Mouse (Mus musculus) kidney, adult 8-10 months (tissue): ENCODE measurements around the gene Tnpo2.
"Not testable (repeated sequence)": the region's sequence is repeated elsewhere in the genome, so short reads cannot be mapped to it uniquely, and the experiment has no call there.

Experiments used
- DNase-seq, 2 experiments: peaks; one replicate each; pipeline ENCODE4 v3.0.0; 2022

Gene Tnpo2

DNA sequence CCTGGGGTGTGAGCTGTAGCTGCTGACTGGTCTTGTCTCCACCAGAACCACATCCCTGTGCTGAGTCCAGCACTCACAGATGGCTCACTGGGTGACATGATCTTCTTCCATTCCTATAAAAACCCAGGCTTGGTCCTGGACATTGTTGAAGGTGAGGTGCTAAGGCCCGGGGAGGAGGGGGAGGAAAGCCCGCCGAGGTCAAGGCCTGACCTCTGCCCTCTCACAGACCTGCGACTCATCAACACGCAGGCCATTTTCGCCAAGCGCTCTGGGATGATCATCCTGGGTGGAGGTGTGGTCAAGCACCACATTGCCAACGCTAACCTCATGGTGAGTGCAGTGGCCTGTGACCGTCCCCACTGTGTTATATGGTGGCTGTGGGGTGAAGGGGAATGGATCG is 37.5 kb downstream of the Tnpo2 start:
- no peak for DNase-seq

DNA sequence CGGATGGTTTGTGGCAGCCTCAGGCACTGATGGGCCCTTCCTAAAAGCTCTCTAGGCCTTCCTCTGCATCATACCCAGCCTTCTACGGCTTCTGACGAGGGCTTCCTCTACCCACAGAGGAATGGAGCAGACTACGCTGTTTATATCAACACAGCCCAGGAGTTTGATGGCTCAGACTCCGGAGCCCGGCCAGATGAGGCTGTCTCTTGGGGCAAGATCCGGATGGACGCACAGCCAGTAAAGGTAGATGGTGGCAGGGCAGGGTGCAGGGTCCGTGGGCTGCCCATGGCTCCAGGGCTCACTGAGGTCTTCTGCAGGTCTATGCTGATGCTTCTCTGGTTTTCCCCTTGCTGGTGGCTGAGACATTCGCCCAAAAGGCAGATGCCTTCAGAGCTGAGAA is 37.9 kb downstream of the Tnpo2 start:
- DNase-seq: no peak

GRCm38 (mm10) chr8:85076001-85076400 is 39.3 kb downstream of the Tnpo2 start:
- peak; percentile 34 to 66 for DNase-seq

DNA sequence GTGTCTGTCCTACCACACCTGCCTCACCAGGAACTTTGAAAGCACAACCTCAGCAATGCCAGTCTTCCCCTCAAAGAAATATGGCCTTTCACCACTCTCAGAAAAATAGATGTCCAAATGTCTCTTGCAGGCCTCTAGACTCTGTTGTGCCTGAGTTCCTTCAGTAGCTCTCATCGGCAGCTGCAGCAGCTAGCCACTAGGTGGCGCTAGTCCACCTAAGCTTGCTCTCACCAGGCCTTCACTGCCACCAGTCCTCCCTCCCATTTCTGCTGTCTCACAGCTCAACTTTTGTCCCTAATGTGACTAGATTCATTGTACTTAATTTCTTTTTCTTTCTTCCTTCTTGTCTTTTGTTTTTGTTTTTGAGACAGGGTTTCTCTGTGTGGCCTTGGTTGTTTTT is 40.3 kb downstream of the Tnpo2 start:
- peak; percentile 68 to 79 for DNase-seq

- DNase-seq: no peak
Measured at GRCm38 (mm10) chr8:85080214-85080531, 43.5 kb downstream of the Tnpo2 start.

DNA sequence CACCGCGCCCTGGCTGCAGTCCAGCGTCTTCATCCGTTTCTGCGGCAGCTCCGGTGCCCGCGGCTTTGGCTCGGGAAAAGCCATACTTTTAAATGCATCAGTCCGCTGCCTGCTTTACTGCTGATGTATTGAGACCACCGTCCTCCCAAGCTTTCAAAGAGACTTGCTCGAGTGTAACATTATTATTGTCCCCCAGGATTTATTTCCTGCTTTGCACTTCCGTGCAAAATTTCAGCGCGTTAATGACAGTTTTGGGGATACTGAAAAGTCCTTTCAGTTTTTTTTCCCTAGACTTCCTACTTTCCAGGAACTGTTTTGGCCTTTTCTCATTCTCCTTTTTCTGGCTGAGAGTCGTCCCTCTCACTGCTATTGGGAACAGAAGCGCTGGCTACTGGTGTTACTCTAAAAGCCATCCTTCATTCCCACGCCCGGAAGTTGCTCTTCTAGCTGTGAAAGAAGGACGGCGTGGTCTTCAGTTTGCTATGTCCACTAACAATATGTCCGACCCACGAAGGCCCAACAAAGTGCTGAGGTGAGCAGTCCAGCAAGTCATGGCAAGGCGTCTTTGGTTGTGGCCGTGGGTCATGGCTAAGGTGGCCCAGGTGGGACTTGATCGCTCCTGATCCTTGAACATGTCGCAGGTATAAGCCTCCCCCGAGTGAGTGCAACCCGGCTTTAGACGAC is 44.0 kb downstream of the Tnpo2 start, which contains the start of gene Wdr83os:
Gene Wdr83os (plus strand): TSS at position 209 of the 684 bp plus-strand sequence.
- DNase-seq: peak; percentile 38 to 63

DNA sequence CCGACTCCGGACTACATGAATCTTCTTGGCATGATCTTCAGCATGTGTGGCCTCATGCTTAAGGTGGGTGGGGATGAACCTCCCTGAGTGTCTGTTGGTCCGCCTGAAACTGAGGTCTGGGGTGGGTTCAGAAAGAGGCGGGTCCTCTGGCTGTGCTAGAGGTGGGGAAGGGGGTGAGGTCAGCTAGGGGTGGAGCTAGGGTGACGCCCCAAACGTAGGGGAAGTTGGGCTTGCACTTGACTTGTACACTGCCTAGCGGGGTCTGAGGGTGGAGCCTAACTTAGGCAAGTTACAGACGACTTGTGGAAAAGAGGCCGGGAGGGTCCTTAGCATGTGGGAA is 44.5 kb downstream of the Tnpo2 start, which contains the start of gene Wdr83:
Gene Wdr83 (minus strand): TSS at position 91 of the 340 bp plus-strand sequence.
- DNase-seq: no peak

DNA sequence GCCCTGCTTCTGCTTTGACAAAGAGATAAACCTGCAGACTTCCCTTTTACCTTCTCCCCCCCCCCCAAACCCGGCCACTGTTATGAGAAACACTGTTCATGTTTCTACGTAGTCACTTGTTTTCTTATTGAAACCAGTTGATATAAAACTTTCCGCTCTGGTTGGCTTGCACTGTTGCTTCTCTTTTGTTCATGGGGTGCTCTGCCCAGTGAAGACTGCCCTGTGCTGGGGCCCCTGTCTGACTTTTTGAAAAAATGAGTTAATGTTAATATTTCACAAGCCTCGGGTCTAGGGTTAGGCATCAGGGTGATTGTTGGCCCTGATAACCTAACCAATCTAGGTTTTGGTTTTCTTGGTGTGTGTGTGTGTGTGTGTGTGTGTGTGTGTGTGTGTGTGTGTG is 45.5 kb downstream of the Tnpo2 start:
- DNase-seq: not testable (repeated sequence)

GRCm38 (mm10) chr8:85083108-85083813 is 46.5 kb downstream of the Tnpo2 start, which contains the start of gene Man2b1:
TSS of gene Man2b1 (plus strand) at chr8:85083270.
- peak; percentile 96 for DNase-seq

GRCm38 (mm10) chr8:85084633-85085032 is 47.9 kb downstream of the Tnpo2 start:
- no peak for DNase-seq

- DNase-seq: no peak
Measured at GRCm38 (mm10) chr8:85086238-85086637, 49.5 kb downstream of the Tnpo2 start.

GRCm38 (mm10) chr8:85088771-85089170 is 52.1 kb downstream of the Tnpo2 start:
- DNase-seq: no peak

DNA sequence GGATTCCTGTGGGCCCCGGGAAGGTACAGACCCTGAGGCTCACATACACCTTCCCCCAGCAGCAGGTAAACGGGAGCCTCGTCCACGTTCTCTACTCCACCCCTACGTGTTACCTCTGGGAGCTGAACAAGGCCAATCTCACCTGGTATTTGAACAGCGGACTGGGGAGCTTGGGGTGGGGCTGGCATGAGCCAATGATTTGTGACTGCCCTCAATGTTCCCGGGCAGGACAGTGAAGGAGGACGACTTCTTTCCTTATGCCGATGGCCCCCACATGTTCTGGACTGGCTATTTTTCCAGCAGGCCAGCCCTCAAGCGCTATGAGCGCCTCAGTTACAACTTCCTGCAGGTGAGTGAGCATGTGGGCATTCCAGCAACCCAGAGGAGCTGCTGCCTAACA is 54.1 kb downstream of the Tnpo2 start:
- DNase-seq: no peak

- DNase-seq: no peak
Measured at GRCm38 (mm10) chr8:85091526-85092090, 54.9 kb downstream of the Tnpo2 start.

DNA sequence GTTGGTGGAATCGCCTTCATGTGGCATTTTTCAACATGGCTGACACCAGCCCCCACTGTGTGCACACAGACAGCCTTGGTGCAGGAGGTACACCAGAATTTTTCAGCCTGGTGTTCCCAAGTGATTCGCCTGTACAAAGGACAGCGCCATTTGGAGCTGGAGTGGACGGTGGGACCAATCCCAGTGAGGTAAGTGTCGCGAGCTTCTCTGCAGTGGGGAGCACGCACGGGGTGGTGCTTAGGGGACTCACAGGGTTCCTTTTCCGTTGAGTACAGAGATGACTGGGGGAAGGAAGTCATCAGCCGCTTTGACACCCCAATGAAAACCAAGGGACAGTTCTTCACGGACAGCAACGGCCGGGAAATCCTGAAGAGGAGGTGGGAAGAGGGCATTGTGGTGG is 58.3 kb downstream of the Tnpo2 start:
- no peak for DNase-seq

GRCm38 (mm10) chr8:85095566-85095965 is 58.9 kb downstream of the Tnpo2 start:
- DNase-seq: no peak

GRCm38 (mm10) chr8:85096196-85096595 is 59.5 kb downstream of the Tnpo2 start:
- DNase-seq: no peak

- DNase-seq: no peak
Measured at GRCm38 (mm10) chr8:85096850-85097249, 60.1 kb downstream of the Tnpo2 start.

DNA sequence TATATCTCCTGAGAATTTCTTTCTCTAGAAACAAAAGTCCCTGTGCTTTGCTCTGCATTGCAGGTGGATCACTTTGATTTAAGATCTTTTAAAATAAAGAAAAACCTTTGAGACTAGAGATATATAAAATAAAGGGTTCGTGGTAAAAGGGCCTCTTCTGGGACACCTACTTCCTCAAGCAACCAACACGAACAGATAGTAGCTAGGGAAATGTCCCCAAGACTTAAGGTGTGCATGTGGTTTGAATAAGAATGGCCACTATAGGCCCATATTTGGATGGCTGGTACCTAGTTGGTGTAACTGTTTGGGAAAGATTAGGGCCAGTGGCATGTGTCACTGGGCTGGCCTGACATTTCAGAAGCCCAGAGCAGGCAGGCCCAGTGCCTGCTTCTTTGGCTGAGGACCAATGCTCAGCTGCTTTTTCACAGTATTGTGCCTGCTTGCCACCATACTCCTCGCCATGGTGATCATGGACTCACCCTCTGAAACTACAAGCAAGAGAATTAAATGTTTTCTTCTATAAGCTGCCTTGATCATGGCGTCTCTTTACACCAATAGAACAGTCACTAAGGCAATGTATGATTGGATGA is 63.5 kb downstream of the Tnpo2 start:
- no peak for DNase-seq
